Mouse (Mus musculus) bone marrow macrophage, adult 2 months (primary cell): ENCODE results near the gene Dpm3. TPM values are rescaled to one million over a fixed set of nuclear protein-coding genes. Genes with fewer than 3 reads are reported as not detected.
A peak's percentile ranks its signal among the peaks of the same experiment; 100 is the strongest.

ENCODE experiments used
- H3K27ac ChIP-seq: 2 replicates; pipeline ENCODE4 v1.5.1; 2012; ENCODE audit warnings: low read depth, low read length; ENCODE audit not compliant: insufficient read depth
- H3K4me1 ChIP-seq: 2 replicates; pipeline ENCODE4 v1.6.1; 2012; ENCODE audit warnings: low read length; ENCODE audit not compliant: control insufficient read depth, insufficient read depth
- H3K4me3 ChIP-seq: 2 replicates; pipeline ENCODE4 v1.5.1; 2012; ENCODE audit warnings: mild to moderate bottlenecking, low read length, moderate library complexity; ENCODE audit not compliant: insufficient read depth
- CTCF ChIP-seq: IDR thresholded peaks from 2 replicates; pipeline ENCODE4 v1.5.1; 2012; ENCODE audit warnings: low read depth, mild to moderate bottlenecking, low read length, moderate library complexity
- POLR2A ChIP-seq: IDR thresholded peaks from 2 replicates; pipeline ENCODE4 v1.6.1; 2012; ENCODE audit warnings: mild to moderate bottlenecking, low read depth, low read length, borderline replicate concordance
- polyA plus RNA-seq: library from polyadenylated mRNA; stranded (reverse); fragments of >200 nt; gene quantifications from 2 replicates; pipeline ENCODE4 v1.2.4, GENCODE M21; 2012; ENCODE audit not compliant: missing spikeins, insufficient read depth, insufficient read length

Dpm3 gene
- polyA plus RNA-seq, 1 experiment: 62.0 TPM

- Histone ChIP-seq H3K4me1 (peaks cover 9% of the 10 kb centered on the region; the same call in 1 of the 2 replicates), H3K27ac (no peak overlapping the region), H3K4me3 (no peak overlapping the region)
- no peak for TF ChIP-seq CTCF
- no peak for TF ChIP-seq POLR2A
Measured at GRCm38 (mm10) chr3:89278643-89279042, 19.5 kb downstream of the Dpm3 start.

GRCm38 (mm10) chr3:89279153-89279890 lies 20.2 kb downstream of the Dpm3 start:
- Histone ChIP-seq H3K4me1 (peaks cover 9% of the 10 kb centered on the region; the same call in 1 of the 2 replicates), H3K27ac (no peak overlapping the region), H3K4me3 (peak overlapping the region; percentile 65)
- TF ChIP-seq CTCF: no peak
- no peak for TF ChIP-seq POLR2A

GRCm38 (mm10) chr3:89280050-89280605 lies 21.0 kb downstream of the Dpm3 start:
- H3K4me3 ChIP-seq: peak overlapping the region; percentile 65
- H3K4me1 ChIP-seq: peaks cover 15% of the 10 kb centered on the region
- no peak overlapping the region for H3K27ac ChIP-seq
- TF ChIP-seq CTCF: no peak
- no peak for TF ChIP-seq POLR2A

- Histone ChIP-seq H3K27ac (no peak within 1 kb of the TSS), H3K4me1 (peaks cover 21% of the 10 kb centered on the region), H3K4me3 (peak within 1 kb of the TSS; percentile 65)
- TF ChIP-seq CTCF: no peak
- no peak for TF ChIP-seq POLR2A
Measured at GRCm38 (mm10) chr3:89280606-89281511, 21.7 kb downstream of the Dpm3 start, which contains the start of gene Efna1. Gene Efna1, minus strand, starts transcription at chr3:89281142.

GRCm38 (mm10) chr3:89281579-89282290 lies 22.6 kb downstream of the Dpm3 start:
- Histone ChIP-seq H3K4me1 (peaks cover 22% of the 10 kb centered on the region), H3K4me3 (no peak overlapping the region), H3K27ac (no peak overlapping the region)
- TF ChIP-seq POLR2A (no peak), CTCF (peak; percentile 79)

GRCm38 (mm10) chr3:89282291-89282643 lies 23.1 kb downstream of the Dpm3 start:
- Histone ChIP-seq H3K27ac (no peak overlapping the region), H3K4me1 (peaks cover 22% of the 10 kb centered on the region), H3K4me3 (no peak overlapping the region)
- TF ChIP-seq CTCF (no peak), POLR2A (no peak)

- Histone ChIP-seq H3K4me3 (no peak overlapping the region), H3K27ac (no peak overlapping the region), H3K4me1 (peaks cover 33% of the 10 kb centered on the region)
- TF ChIP-seq POLR2A (no peak), CTCF (no peak)
Measured at GRCm38 (mm10) chr3:89284261-89284660, 25.1 kb downstream of the Dpm3 start.

GRCm38 (mm10) chr3:89285526-89285925 lies 26.4 kb downstream of the Dpm3 start:
- H3K27ac ChIP-seq: peak overlapping the region; percentile 79
- TF ChIP-seq POLR2A (no peak), CTCF (no peak)

GRCm38 (mm10) chr3:89287286-89287685 lies 28.1 kb downstream of the Dpm3 start:
- TF ChIP-seq CTCF (no peak), POLR2A (no peak)
- H3K4me1 ChIP-seq: peaks cover 28% of the 10 kb centered on the region
- H3K4me3 ChIP-seq: no peak overlapping the region
- H3K27ac ChIP-seq: no peak overlapping the region

More at GRCm38 (mm10) chr3:89285526-89285925, 26.4 kb downstream of the Dpm3 start:
- Histone ChIP-seq H3K4me1 (peaks cover 29% of the 10 kb centered on the region), H3K4me3 (0 out of 2 replicates have a peak overlapping the region, but pooled peaks have one; percentile 6)
